Mouse (Mus musculus): Measurements from ENCODE around the gene Nr1d2.
A peak's percentile ranks its signal among the peaks of the same experiment; 100 is the strongest.
"Not testable (repeated sequence)": the region's sequence is repeated elsewhere in the genome, so short reads cannot be mapped to it uniquely, and the experiment has no call there.

The Nr1d2 gene

DNA sequence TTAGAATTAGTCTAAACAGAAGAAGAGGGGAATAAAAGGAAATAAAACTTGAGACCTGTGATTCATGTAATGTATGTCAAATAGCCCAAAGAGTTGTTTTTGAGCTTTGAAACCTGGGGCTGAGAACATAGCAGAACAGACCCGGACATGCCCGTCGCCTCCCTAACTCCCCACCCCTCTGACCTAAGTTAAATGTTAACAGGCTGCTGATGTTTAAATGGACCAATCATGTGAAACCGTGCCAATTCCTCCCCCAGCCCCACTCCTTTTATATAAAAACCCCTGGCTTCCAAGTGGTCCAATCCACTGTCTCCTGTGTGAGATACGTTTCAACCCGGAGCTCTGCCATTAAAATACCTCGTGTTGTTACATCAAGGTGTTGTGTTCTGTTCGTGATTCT lies 7.1 kb downstream of the Nr1d2 start:
- DNase-seq (ENCODE audit: low read depth): not testable (repeated sequence)

DNA sequence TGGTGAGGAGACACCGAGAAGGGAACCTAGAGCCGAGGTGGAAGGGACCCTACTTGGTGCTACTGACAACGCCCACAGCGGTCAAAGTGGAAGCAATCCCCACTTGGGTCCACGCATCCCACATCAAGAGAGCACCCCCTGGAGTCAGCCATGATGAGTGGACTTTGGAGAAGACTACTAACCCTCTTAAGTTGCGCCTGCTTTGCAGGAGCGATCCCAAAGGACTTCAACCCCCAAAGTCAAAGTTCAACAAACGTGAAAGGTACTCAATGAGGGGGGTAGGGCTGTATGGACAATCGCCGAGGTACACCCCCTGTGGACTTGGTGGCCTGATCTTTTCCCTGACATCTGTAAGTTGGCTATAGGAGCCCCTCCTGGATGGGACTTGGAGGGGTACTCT lies 9.2 kb downstream of the Nr1d2 start:
- not testable (repeated sequence) for DNase-seq (ENCODE audit: low read depth)

DNA sequence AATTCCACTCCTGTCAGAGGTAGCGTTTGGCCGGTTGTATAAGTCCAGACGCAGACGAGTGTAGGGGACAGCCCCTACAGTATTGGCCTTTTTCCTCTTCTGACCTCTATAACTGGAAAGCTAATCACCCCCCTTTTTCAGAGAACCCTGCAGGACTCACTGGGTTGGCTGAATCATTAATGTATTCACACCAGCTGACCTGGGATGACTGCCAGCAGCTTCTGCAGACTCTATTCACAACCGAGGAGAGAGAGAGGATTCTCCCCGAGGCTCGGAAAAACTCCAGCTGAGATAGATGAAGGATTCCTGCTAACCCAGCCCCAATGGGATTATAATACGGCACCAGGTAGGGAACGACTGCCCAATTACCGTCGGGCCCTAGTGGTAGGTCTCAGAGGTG lies 12.7 kb downstream of the Nr1d2 start:
- DNase-seq (ENCODE audit: low read depth): not testable (repeated sequence)

DNA sequence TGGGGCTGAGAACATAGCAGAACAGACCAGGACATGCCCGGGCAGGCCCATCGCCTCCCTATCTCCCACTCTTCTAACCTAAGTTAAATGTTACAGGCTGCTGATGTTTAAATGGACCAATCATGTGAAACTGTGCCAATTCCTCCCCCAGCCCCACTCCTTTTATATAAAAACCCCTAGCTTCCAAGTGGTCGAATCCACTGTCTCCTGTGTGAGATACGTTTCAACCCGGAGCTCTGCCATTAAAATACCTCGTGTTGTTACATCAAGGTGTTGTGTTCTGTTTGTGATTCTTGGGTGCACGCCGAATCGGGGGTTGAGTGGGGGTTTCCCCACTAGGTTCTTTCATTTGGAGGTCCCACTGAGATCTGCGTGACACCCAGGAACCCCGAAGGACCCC lies 13.5 kb downstream of the Nr1d2 start:
- DNase-seq (ENCODE audit: low read depth): not testable (repeated sequence)

DNA sequence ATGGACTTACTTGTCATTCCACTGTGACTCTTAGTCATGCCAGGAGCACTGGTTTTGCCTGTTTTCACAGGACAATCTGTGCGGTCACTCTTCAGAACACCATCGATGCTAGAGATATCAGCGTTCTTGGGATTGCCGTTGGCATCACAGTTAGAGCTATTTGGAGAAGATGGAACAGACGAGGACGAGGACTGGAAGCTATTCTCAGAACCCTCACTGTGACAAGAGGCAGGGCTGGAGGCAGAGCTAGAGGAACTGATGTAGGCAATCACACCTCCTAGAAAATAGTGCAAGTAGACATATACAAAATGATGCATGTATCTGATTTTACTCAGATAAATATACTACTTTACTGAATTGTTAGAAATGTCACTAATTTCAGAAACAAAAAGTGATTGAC lies 16.9 kb downstream of the Nr1d2 start:
- no peak for DNase-seq (ENCODE audit: low read depth)

DNA sequence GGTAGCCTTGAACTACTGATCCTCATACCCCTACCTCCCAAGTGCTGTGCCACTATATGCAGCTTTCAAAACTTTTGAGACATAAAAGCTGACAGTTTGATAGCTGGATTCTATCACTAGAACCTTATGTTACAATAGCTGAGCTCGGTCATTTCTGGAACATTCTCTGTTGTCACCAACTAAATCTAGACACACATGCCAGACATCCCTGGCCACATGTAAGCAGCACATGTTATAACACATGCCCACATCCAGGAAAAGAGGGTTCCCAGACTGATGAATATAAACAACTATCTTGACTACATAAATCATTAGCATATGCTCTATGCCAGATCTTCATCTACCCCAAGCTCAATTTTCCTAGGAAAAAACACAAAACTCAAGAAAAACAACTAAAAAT lies 21.8 kb downstream of the Nr1d2 start:
- DNase-seq (ENCODE audit: low read depth): no peak

DNA sequence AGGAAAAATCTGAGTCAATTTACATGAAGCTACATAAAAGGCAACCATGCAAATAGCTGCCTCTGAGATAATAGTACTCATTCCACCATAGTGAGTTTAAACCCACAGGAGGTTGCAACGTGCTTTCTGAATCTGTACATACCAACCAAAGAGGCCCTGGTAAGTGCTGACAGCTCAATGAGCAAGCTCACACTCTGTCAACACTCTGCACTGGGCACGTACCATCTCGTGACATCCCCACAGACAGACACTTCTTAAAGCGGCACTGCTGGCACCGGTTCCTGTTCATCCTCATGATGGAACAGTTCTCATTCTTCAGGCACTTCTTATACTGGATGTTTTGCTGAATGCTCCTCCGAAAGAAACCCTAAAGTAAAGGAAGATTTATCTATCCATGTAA lies 22.5 kb downstream of the Nr1d2 start:
- DNase-seq (ENCODE audit: low read depth): no peak

DNA sequence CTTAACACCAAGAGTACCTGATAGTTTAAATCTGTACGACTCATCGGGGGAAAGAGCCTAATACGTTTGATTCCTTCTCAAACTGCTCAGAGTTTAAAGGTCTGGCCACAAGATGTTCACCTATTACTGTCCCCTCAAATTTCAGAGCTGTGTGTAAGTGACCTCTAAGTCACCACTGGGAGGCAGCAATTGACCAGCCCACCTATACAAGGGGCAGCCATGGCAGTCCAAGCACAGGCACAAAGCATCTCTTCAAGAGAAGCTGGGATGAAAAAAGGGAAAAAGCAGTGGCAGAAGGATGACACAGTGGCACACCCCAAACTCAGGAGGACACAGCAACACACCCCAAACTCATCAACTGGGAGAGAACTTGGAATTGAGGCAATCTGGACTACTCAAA lies 28.1 kb downstream of the Nr1d2 start:
- DNase-seq (ENCODE audit: low read depth): peak; percentile 63

DNA sequence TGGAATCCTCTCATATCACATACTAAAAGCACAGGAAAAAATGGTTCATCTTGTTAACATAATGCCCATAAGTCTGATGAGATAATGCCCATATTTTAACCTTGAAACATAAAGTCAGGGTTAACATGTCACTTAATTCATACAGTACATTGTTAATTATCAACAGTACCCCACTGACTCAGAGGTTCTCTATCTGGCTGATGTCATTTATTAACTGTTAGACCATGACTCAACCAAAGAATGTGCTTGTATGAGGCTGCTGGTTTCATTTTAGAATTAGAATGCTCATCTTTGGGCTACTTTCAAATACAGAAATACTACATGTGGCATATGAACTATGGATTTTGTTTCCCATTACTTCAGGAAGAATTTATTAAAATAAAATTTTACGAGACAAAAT lies 34.6 kb downstream of the Nr1d2 start:
- peak; percentile 14 for DNase-seq (ENCODE audit: low read depth)

DNA sequence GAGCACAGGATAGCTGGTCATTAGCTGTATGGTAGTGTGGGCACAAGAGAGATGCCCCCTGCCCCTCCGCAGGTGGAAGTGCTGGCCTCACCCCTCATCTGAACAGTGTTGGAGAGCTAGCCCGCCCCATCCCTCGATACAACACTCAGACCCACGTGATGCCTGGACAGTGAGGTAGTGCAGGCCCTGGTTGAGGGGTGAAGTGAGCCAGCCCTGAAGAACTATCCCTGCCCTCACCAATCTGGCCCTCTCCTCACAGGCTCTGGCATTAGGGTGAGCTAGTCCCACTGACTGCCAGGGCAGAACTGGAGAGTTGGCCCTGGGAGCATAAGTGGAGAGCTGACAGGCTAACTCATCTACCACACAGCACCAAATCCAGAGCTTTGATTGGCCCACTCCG lies 37.5 kb downstream of the Nr1d2 start:
- no peak for DNase-seq (ENCODE audit: low read depth)

DNA sequence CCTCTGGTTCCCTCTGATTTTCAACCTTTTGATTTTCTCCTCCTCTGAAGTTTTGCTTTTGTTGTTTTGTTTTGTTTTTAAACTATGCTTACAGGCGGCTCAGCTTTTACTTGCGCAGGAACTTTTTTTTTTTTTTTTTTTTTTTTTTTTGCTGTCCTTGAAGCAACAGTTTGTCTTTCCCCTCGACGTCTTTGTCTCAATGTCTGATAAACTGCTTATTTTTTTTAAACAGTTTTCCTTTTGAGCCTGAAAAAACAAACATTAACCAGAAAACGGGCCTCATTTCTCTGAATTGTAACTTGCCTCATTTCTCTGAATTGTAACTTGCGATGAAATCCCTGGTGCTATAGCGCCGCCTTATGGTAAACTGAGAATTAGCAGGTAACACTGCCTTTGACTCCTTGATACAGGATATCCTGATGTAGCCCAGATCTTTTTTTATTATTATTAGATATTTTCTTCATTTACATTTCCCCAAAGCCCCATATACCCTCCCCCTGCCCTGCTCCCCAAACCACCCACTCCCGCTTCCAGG lies 52.0 kb downstream of the Nr1d2 start:
- peak; percentile 75 for DNase-seq (ENCODE audit: low read depth)

DNA sequence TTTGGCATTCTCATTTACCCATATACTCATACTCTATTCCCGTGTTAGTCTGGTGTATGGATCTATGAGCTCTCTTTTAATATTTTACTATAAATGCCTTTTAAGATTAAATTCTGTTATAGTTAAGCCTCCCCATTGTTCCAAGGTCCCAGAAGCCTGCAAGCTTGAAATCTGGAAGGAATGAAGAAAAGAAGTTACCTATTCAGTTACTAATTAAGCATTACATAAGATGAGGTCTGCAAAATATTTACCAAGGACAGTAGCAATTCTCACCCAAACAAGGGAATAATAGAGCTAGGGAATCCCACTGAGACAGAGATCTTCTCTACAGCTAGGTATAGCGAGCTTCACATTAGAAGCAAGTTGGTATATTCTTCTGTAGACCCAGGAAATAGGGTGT lies 61.4 kb downstream of the Nr1d2 start:
- not testable (repeated sequence) for DNase-seq (ENCODE audit: low read depth)

DNA sequence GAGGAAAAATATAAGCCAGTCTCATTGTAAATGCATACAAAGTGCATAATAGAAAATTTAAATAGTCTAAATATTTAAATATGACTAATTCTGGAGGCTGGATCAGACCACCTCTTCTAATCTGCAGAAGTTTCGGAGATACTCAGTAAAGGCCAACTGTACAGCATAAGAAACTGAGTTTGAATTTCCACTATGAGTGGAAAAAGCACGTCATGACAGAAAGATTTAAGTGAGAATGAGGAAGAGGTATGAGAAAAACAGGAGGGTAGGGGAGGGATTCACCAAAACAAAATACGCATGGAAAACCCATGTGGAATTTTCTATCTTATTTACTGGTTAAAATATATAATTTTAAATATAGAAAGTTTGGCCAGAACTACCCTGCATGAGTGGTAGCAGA lies 71.3 kb downstream of the Nr1d2 start:
- DNase-seq (ENCODE audit: low read depth): no peak

DNA sequence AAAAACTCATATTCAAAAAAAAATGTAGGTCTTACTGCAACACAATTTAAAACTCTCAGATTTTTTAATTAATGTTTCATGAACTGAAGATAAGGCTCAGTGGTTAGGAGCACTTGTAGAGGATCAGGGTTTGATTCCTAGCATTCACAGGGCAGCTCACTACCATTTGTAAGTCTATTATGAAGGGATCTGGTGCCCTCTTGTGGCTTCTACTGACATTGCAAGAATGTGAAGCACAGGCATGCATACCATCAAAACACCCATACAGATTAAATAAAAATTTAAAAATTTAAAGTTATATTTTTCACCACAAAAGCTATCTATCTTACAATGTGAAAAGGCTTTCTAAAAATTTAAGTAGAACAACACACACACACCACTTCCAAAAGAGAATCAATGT lies 71.9 kb downstream of the Nr1d2 start:
- DNase-seq (ENCODE audit: low read depth): peak; percentile 70

Measured in NIH3T3 (cell line).